Mouse (Mus musculus): ENCODE measurements at regions not wholly inside any gene's neighbourhood (a gene's known extent, or its start where the extent isn't known, plus 50 kb on each side); places are given as distances from the start of the nearest gene placed in this dataset.

- TF ChIP-seq CTCF (IDR thresholded peaks at IDR 0.05; ENCODE audit: low read depth, low read length) (no peak), POLR2A (IDR thresholded peaks at IDR 0.05; ENCODE audit: extremely low read depth, insufficient read depth, low read length) (0 out of 2 replicates have a peak, but pooled peaks have one; percentile 14)
Observed at GRCm38 (mm10) chr17:31746198-31747111, 68.8 kb downstream of the Cryaa start.

Data from liver, adult 2 months (tissue).